Mouse (Mus musculus) urinary bladder, postnatal 10 days (tissue): ENCODE results near the gene Oser1.

Source experiments
- DNase-seq: peaks from one replicate; pipeline ENCODE4 v3.0.0; 2022; ENCODE audit warnings: low spot score

Oser1 gene

DNA sequence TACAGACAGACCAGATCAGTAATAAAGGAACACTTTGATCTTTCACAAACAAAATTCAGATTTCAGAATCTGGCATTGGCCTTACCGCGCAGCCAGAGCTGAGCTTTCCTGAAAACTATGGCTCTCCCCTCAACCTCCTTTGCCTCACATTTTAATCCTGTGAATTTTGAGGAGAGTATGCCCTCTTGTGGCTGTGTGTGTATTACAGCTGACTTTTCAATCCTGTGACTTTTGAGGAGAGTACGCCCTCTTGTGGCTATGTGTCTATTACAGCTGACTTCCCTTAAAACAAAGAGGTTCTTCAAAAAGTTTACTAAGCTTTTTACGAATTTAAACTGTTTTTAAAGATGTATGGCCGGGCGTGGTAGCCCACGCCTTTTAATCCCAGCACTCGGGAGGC lies 23.3 kb downstream of the Oser1 start:
- no peak for DNase-seq

- no peak for DNase-seq
Observed at GRCm38 (mm10) chr2:163399222-163399621, 25.3 kb downstream of the Oser1 start.

DNA sequence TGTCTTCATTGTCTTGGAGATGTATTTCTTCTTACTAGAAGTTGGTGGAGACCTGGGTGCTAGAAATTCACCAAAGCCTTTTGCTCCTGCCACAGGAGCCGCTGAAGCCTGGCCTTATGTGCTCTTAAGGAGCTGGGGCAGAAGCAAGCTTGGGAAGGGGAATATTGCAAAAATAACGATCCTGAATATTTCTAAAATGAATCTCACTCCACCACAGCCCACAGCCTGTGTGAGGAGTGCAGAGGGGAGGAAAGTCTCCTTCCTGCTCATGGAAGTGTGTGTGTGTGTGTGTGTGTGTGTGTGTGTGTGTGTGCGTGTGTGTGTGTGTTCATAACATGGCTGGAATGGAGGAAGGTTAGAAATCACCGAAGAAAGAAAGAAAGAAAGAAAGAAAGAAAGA lies 25.7 kb downstream of the Oser1 start:
- DNase-seq = no peak

GRCm38 (mm10) chr2:163397905-163398304 lies 26.6 kb downstream of the Oser1 start, which contains the start of gene Jph2:
Gene Jph2 (minus strand): TSS chr2:163397993.
- DNase-seq = no peak

DNA sequence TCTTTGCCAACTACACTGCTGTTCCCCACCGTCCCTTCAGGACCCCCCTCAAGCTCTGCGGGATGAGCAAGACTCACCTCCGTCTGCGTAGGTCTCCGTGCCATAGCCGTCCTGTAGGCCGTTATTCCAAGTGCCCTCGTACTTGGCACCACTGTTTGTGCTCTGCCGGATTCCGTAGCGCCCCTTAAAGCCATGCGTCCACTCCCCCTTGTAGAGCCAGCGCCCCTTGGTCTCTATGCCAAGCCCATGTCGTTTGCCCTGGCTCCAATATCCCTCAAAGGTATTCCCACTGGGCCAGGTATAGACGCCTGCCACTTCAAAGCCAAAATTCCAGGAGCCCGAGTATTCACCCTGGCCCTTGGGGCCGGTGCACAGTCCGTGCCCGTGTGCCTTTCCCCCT lies 27.4 kb downstream of the Oser1 start:
- DNase-seq = no peak

DNA sequence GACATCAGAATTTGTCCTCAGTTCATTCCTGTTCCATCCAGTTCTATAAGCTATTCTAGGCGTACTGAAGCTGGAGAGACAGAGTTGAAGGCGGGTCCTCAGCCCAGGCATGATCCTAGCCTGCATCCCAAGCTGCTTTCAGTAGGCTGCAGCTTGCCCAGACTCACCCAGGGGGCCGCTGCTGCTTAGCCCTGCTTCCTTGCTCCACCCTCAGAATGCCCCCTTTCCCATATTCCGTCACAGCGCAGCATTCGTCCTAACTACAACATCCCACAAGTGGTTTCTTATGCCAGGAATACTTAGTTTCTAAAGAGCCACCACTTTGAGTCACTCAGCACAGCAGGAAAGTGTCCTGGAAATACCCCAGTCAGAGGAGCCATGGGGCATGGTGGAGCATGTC lies 29.5 kb downstream of the Oser1 start:
- no peak for DNase-seq

DNA sequence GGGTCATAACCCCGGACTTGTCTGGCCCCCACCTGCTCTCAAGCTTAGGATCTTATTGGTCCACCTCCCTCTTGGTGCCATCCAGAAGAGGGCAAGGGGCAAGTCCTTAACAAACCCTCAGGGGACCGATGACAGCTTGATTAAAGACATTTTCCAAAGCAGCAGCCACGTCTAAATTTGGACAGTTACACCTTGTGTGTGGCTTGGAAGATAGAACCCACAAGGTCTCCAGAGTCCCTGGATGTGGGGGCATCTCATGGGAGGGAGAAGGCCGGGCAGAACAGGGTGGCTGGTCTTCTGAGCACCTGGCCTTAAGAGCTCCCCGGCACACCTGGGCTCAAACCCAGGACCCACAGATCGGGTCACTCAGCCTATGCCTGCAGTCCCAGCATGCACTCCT lies 30.5 kb downstream of the Oser1 start:
- no peak for DNase-seq

DNA sequence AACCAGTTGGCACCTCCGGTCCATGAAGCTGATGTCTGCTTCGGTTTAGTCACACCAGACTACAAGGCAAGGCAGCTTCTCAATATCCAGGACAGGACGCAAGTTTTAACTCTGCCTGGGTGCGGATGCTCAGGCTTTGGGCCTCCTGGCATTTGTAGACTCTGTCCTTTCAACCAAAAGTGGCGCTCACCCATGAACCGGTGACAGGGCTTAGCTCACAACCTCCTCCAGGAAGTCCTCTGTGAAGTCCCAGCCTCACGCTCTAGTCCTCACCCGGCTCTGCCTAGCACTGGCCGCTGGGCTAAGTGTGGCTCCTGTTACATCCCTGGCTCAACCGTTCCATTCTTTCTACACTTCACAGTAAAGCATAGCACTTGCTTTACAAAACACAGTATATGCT lies 31.3 kb downstream of the Oser1 start:
- DNase-seq = no peak

- DNase-seq = no peak
Observed at GRCm38 (mm10) chr2:163392436-163392835, 32.1 kb downstream of the Oser1 start.

- DNase-seq = no peak
Observed at GRCm38 (mm10) chr2:163386423-163387190, 37.9 kb downstream of the Oser1 start.

DNA sequence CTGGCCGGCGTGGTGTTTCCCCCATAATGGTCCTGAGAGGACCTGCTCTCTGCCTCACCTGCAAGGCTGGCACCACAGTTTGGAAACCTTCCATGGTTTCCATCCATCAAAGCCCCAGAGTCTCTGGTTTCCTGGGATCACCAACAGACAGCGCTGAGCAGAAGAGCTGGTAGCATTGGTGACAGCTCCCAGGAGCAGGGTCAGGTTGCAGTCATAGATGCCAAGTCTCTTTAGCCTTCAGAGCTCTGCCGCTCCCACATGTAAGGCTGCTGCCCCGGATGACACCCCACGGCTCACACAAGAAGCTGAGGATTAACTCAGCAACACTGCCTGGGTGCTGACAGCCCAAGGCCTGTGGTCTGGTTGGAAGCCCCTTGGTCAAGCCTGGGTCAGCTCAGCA lies 39.4 kb downstream of the Oser1 start:
- no peak for DNase-seq

GRCm38 (mm10) chr2:163381246-163381645 lies 43.3 kb downstream of the Oser1 start:
- DNase-seq = no peak

- DNase-seq = no peak
Observed at GRCm38 (mm10) chr2:163379366-163379765, 45.1 kb downstream of the Oser1 start.

DNA sequence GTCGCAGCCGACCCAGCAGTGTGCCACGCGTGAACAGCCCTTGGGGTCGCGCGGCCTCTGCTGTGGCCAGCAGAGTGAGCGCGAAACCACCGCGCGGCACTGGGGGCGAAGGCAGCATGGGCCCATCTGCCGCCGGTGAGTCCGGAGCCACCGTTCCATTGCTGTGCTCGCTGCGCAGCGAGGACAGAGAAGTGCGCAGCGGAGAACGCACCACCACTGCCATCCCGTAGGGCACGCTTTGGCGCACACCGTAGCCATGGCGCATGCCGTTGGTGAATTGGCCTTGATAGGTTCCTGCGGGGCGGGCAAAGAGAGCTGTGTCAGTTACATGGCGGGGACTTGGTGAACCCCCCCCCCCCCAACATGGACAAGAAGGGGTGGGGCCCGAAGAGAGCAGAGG lies 48.4 kb downstream of the Oser1 start:
- no peak for DNase-seq

GRCm38 (mm10) chr2:163375468-163375867 lies 49.0 kb downstream of the Oser1 start:
- DNase-seq = no peak

- DNase-seq = no peak
Observed at GRCm38 (mm10) chr2:163372627-163373026, 51.9 kb downstream of the Oser1 start.

- DNase-seq = no peak
Observed at GRCm38 (mm10) chr2:163370175-163370574, 54.3 kb downstream of the Oser1 start.

DNA sequence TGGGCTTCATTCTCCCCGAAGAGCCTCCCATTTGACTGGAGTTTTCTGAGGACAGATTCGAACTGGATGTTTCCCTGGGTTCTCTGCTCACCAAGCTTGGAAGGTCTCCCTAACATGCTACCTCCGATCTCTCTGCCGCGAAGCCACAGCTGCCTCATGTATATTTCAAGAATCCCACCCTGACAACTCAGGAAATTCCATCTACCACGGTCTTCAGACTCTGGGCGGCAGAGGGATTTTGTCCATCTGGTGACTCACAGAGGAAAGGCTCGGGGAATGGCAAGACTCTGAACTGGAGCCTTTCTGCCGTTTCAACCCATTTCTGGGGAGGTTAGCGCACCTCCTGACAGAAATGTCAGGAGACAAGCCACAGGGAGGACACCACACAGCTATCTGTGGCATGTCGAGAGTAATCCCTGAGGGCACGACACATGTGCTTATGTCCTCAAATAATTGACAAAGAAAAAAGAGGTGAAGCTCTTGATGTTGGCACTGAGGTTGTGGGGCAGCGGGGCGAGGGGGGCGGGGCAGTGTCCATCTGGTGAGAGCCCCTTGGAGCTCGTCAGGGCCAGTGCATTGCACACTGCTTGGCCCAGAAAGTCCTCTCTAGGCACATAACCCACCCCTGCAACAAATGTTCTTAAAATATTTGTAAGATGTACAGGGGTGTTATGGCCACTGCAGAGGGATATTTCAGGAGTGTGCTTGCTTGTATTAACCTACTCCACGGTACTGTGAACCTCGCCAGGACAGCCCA lies 59.5 kb downstream of the Oser1 start:
- no peak for DNase-seq

DNA sequence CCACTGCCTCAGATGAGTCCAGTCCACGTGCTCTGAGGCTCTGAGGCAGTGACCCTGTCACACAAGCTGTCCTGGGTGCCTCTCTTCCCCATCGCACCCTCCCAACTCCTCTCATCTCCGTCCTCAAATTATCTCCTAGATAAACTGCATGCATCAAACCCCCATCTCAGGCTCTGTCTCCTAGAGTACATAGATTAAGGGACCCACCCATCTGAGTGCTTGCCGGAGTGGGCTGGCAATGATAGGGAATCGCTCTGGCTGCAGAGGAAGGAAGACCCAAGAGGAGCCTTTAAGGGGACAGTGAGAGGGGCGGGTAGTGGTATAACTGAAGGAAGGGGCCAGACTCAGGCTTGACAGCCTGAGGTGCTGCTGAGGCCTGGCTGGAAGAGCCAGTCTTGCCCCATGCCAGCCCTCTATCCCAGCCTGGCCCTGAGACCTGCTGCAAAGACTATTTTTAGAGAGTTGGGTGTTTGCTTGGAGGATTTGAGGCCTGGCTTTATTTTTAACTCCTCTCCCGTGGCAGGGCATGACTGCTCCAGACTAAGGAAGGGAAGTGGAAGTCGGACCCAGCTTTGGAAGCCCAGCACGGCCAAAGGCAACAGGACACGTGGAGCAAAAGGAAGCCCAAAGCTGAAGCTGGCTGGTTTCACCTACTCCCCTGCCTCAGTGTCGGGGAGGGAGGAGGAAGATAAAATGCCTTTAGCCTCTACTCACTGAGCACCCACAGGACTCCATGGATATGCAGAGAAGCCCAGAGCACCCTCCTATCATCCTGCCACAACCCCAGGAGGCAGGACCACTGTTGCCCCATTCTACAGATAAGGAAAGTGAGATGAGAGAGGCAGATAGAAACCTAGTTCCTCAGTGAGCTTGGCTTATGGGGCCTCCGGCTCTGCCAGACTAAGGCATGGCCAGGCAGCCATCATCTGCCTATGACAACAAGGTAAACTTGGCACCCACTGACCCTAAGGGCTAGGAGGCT lies 61.3 kb downstream of the Oser1 start:
- no peak for DNase-seq

DNA sequence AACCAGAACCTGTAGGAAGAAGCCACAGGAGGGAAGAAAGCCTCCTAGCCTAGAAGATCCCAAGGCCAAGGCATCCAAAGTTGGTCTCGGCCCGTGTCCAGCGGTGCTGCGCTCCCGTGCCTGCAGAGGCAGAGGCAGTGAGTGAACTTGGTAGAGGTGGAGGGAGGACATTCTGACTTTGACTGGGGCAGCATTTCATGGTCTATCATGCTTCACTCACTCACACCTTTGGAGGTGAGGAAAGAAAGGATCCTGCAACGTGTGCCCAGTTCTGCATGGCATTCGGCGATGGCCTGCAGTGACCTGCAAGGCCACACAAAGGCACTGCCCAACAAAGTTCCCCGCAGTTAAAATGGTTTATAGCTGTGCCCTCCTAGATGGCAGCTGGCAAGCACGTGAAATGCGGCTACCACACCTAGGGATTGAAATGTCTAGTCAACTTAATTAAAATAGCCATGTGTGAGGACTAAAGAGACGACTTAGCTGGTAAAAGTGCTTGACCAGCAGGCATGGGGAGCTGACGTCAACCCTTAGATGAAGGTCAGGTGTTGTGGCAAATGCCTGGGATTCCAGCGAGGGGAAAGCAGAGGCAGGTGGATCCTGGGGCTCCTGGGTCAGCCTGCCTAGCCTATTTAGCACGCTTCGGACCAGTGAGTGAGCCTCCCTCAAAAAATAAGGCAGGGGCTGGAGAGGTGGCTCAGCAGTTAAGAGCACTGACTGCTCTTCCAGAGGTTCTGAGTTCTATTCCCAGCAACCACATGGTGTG lies 63.5 kb downstream of the Oser1 start:
- no peak for DNase-seq

DNA sequence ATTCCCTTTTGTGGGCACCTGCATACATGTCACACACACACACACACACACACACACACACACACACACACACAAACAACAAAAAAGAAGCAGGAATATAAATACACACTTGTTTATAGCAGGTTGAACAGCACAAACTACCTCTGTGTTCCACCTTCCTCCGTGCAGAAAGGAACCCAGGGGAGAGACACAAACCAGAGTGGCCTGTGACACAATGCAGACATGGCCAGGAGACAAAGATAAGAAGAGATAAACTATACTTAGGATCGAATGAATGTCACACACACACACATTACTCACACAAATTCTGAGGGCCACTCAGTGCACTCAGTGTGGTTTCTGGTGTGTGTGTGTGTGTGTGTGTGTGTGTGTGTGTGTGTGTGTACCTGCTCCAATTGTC lies 65.2 kb downstream of the Oser1 start:
- no peak for DNase-seq

DNA sequence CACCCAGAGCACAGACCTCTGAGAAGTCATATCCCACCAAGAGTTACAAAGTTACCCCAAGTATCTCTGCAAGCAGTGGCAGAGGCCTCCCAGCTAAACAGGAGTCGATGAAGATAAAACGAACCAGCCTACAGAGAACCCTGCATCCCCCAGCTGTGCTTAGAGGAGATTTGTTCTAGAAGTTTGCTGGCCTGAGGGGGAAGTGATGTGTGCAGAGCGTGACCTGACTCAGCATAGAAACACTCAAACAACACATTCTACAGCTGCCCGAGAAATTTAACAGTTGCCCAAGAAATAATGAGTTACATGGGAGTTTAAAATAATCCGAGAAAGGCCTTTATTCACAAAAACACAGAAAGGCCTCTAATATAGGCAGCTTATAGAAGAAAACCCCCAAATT lies 65.8 kb downstream of the Oser1 start:
- DNase-seq = no peak
